Mouse (Mus musculus) cerebellum, adult 18-20 months (tissue): Measurements from ENCODE around the gene Ifna2.

ENCODE experiments used
- DNase-seq, 2 experiments: peaks; one replicate each; pipeline ENCODE4 v3.0.0; 2021

The Ifna2 gene

GRCm38 (mm10) chr4:88644359-88644758 lies 39.4 kb downstream of the Ifna2 start, which contains the start of gene Ifna13:
Gene Ifna13, minus strand, starts transcription at chr4:88644459.
- DNase-seq, result no peak

- no peak for DNase-seq
Observed at GRCm38 (mm10) chr4:88642526-88642925, 41.2 kb downstream of the Ifna2 start.

DNA sequence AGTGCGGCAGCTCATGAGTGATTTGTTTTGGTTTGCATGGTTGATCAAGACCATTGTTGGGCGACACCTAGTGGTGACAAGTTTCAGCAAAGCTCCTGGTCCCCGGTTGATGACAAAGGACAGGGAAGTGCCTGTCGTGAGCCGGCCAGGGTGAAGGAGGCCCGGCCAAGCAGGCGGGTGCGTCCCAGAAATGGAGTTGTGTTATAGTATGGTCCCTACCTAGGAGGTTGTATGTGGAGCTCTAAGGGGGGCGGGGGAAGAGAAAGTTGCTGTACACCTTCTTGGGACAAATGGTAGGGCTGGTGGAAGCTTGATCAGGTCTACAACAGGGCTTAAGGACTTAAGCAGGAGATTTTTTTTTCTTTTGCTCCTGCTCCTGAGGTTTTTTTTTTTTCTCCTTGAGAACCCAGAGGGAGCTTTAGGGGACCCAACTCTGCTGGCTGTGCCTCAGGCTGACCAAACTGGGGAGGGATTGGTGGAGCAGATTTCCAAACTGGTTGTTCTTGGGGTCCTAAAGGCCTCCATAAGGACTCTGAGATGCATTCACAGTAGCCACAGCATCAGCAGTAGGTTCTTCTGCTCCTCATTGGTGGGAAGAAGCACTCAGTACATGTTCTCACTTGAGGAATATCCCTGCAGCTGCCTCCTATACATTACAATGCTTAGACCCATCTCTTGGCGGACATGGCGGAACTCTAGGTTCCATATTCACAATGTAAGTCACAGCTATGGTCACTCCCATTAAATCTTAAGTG lies 42.5 kb downstream of the Ifna2 start:
- DNase-seq, result peak; percentile 93 to 97

DNA sequence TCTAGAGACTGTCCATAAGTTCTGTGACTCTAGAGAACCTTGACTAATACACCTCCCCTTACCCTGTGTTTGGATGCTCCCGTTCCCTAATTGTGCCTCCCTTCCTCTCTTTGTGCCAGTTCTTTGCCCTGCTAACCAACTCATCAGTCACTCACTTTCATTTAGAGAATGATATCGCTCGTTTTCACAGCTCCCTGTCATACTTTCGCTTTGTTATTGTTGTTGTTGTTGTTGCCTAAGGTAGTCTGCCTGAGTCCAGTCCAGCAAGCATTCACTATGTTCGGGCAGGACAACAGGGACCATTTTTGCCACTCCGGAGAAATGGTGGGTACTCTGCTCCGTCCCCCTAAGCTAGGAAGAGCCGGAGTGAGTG lies 43.0 kb downstream of the Ifna2 start:
- no peak for DNase-seq

DNA sequence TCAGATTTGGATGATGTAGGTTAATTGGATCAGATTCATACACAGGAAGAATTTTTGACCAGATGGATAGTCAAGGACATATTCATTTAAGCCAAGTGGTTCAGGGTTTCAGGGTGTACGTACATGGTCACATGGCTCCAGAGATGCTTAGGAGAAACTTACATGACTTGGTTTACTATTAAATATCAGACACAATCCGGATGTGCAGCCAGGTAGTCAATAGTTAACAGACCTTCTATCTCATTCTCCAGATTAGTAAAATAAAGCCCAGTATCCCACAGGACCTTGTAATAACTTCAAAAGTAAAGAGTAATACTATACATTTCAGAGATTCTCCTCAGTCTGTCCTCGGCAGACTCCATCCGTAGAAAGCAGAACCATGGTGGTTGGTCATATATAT lies 49.4 kb downstream of the Ifna2 start, which contains the start of gene C87499:
TSS of gene C87499 (minus strand) at position 101 of the 400 bp plus-strand sequence.
- DNase-seq, result no peak
